Mouse (Mus musculus): ENCODE results near the gene Ulk4. TPM values are rescaled to one million over a fixed set of nuclear protein-coding genes. Genes with fewer than 3 reads are reported as not detected.

Ulk4 gene
- polyA plus RNA-seq, 1 experiment from 2014 or later = 75.9 TPM

DNA sequence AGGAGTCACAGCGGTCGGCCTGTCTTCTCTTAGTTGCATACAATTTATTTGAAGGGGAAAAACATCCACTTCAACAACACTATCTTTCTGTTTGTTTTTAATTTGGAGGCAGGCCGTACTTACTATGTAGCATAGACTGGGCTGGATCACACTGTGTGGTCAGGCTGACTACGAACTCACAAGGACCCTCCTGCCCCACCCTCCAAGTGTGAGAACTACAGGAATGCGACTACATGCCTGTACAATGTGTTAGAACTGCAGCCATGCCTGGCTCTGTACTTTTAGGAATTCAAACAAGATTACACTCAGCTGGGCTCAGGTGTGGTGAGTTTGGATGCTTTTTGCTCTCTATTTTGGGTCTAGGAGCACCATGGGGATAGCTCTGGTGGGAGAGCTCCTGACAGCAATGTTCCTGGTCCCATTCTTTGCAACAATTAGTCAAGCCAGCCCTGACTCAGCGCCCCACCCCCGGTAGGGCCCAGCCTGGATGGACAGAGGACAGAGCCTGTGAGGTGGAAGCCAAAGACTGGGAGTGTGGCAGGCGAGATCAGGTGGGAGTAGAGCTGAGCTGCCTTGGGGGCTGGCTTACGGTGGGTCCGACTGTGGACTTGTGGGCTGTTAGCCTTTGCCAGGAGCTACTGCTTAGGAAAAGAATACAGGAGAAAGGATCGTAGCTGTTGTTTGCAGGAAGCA, 261.0 kb downstream of the Ulk4 start:
- 67% methylated on average over 11 of the region's 11 CpGs for WGBS
- no peak overlapping the region for H3K27ac ChIP-seq (replicated peaks)
- no peaks in the 10 kb centered on the region for H3K27me3 ChIP-seq
- no peaks in the 10 kb centered on the region for H3K9me3 ChIP-seq
- H3K9ac ChIP-seq = no peak overlapping the region
- no peaks in the 10 kb centered on the region for H3K36me3 ChIP-seq
- H3K4me1 ChIP-seq (replicated peaks) = no peaks in the 10 kb centered on the region
- no peak overlapping the region for H3K4me2 ChIP-seq
- H3K4me3 ChIP-seq = no peak overlapping the region
- ATAC-seq (ENCODE audit: low FRiP score, low read depth) = no peak

DNA sequence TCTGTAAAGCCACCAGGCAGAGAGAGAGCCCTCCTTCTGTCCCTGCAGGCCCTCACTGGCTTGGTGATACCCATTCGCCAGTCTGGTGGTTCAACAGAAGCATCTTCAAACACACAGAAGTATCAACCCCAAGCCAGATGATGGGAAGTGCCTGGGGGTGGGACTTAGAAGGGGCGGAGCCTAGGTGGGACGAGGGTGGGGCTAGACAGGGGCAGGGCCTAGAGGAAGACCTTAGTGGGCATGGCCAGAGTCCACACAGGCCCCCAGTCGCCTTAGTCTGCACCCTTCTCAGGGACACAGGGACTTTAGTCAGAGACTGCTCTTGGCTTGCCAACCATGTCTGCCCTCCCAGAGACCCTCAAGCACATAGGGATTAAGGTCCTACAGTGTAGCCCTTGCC, 265.5 kb downstream of the Ulk4 start:
- Histone ChIP-seq H3K4me2 (no peak overlapping the region), H3K27me3 (no peaks in the 10 kb centered on the region), H3K9ac (no peak overlapping the region), H3K9me3 (no peaks in the 10 kb centered on the region), H3K27ac (replicated peaks) (no peak overlapping the region), H3K4me3 (no peak overlapping the region), H3K36me3 (no peaks in the 10 kb centered on the region), H3K4me1 (replicated peaks) (no peaks in the 10 kb centered on the region)
- 42% methylated on average over 4 of the region's 4 CpGs for WGBS
- ATAC-seq (ENCODE audit: low FRiP score, low read depth) = no peak

DNA sequence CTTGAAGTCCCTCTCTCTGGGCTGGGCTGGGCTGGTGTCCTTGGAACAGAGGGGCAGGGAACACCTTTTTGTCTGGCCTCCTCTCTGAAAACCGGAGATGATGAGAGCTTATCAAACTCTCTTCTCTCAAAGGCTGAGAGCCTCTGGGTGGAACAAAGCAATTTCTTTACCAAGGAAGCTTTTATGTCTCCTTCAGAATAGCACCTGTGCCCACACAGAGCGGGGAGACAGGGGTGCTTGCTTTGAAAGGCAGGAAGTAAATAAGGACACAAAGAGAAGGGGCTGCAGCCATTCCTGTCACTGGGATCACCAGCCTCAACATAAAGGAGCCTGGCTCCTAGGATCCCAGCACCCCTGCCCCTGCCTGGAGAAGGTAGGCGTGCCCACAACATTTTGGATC, 266.5 kb downstream of the Ulk4 start:
- no peak overlapping the region for H3K4me3 ChIP-seq
- no peak overlapping the region for H3K9ac ChIP-seq
- no peak overlapping the region for H3K27ac ChIP-seq (replicated peaks)
- ATAC-seq (ENCODE audit: low FRiP score, low read depth) = no peak
- H3K27me3 ChIP-seq = no peaks in the 10 kb centered on the region
- 48% methylated on average over 3 of the region's 3 CpGs for WGBS
- no peaks in the 10 kb centered on the region for H3K4me1 ChIP-seq (replicated peaks)
- no peak overlapping the region for H3K4me2 ChIP-seq
- no peaks in the 10 kb centered on the region for H3K36me3 ChIP-seq
- no peaks in the 10 kb centered on the region for H3K9me3 ChIP-seq

DNA sequence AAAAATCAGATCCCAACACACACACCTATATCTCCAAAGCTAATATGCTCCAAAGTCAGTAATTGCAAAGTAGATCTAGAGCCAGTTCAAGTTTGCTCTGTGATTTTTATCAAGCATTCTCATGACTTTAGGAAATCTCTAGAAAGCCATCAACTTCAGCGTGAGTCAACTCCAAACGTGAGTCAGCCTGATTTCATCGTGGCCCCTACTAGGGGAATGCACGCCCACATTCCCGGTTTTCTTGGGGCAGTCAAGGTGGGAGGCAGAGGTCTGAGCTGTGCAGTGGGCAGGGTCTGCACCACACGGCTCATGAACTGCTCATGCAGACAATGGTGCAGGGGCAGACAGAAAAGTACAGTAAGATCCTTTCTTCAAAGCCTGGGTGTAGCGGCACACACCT, 271.0 kb downstream of the Ulk4 start:
- ATAC-seq (ENCODE audit: low FRiP score, low read depth) = no peak
- peaks cover 11% of the 10 kb centered on the region for H3K4me1 ChIP-seq (replicated peaks)
- H3K9me3 ChIP-seq = no peaks in the 10 kb centered on the region
- no peak overlapping the region for H3K9ac ChIP-seq
- H3K27ac ChIP-seq (replicated peaks) = no peak overlapping the region
- no peaks in the 10 kb centered on the region for H3K36me3 ChIP-seq
- H3K27me3 ChIP-seq = no peaks in the 10 kb centered on the region
- H3K4me3 ChIP-seq = no peak overlapping the region
- H3K4me2 ChIP-seq = no peak overlapping the region
- 87% methylated on average over 7 of the region's 7 CpGs for WGBS

- H3K4me3 ChIP-seq = no peak overlapping the region
- H3K9me3 ChIP-seq = no peaks in the 10 kb centered on the region
- peaks cover 29% of the 10 kb centered on the region for H3K4me1 ChIP-seq (replicated peaks)
- no peak for ATAC-seq (ENCODE audit: low FRiP score, low read depth)
- no peak overlapping the region for H3K4me2 ChIP-seq
- no peaks in the 10 kb centered on the region for H3K36me3 ChIP-seq
- no peaks in the 10 kb centered on the region for H3K27me3 ChIP-seq
- no peak overlapping the region; the same call in 1 of the 2 replicates for H3K27ac ChIP-seq (replicated peaks)
- WGBS = 61% methylated on average over 15 of the region's 15 CpGs
- no peak overlapping the region for H3K9ac ChIP-seq
Measured at GRCm38 (mm10) chr9:121001681-121002540, 275.1 kb downstream of the Ulk4 start.

DNA sequence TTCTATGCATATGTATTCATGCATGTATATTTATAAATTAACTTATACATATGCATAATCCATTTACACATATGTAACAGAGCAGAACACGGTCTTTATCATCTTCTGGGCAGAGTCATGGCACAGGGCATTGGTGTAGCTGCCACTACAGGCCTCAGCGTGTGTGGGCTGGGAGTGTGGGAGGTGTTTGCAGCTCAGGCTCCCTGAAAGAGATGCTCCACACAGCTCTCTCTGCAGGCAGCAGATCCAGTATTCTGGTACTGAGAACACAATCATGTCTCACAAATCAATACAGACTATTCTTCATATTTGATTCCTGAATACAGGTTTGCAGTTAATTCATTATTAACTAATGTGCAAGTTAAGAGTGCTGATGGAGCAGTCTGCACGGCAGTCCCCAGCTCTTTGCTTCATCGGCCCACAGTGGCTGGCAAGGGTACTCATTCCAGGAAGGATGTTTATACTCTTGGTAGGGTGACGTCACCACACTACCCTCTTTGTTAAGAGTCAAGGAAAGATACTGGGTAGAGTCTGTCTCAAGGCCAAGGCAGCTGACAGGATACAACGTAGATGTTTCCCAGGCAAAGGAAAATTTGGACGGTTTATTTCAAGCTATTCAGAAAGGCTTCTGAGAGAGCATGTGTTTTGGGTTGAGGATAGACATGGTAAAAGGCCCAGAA, 276.2 kb downstream of the Ulk4 start:
- Histone ChIP-seq H3K4me1 (replicated peaks) (peaks cover 29% of the 10 kb centered on the region), H3K27me3 (no peaks in the 10 kb centered on the region), H3K9me3 (no peaks in the 10 kb centered on the region), H3K4me2 (no peak overlapping the region), H3K4me3 (no peak overlapping the region), H3K9ac (no peak overlapping the region), H3K36me3 (no peaks in the 10 kb centered on the region), H3K27ac (replicated peaks) (peak overlapping the region; percentile 47; the same call in 1 of the 2 replicates)
- no peak for ATAC-seq (ENCODE audit: low FRiP score, low read depth)
- 60% methylated on average over 7 of the region's 7 CpGs for WGBS

DNA sequence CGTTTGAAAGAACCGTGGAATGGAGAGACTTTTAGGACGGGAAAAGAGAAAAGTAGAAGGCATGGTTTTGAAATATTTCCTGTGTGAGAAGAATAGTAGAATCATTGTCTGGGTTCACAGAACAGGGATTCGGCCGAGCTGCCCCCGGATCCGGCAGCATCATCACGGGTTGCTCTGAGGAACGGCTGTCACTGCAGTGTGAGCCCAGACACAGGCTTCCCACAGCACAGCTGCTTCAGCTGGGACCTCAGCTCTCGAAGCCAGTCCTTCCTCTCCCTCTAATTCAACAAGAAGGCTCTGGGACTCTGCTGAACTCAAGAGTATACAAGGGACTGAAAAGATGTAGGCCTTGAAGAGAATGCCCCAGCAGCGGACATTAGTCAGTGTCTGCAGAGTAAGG, 278.3 kb downstream of the Ulk4 start:
- no peak overlapping the region for H3K4me2 ChIP-seq
- 68% methylated on average over 11 of the region's 11 CpGs for WGBS
- H3K4me3 ChIP-seq = no peak overlapping the region
- no peaks in the 10 kb centered on the region for H3K27me3 ChIP-seq
- H3K9me3 ChIP-seq = no peaks in the 10 kb centered on the region
- H3K9ac ChIP-seq = no peak overlapping the region
- ATAC-seq (ENCODE audit: low FRiP score, low read depth) = no peak
- H3K27ac ChIP-seq (replicated peaks) = peak overlapping the region; percentile 30; the same call in 1 of the 2 replicates
- H3K4me1 ChIP-seq (replicated peaks) = peaks cover 44% of the 10 kb centered on the region
- no peaks in the 10 kb centered on the region for H3K36me3 ChIP-seq

GRCm38 (mm10) chr9:120994223-120995155, 282.5 kb downstream of the Ulk4 start:
- H3K27me3 ChIP-seq = no peaks in the 10 kb centered on the region
- H3K9ac ChIP-seq = no peak overlapping the region
- H3K9me3 ChIP-seq = no peaks in the 10 kb centered on the region
- H3K4me1 ChIP-seq (replicated peaks) = peaks cover 49% of the 10 kb centered on the region
- no peak overlapping the region for H3K27ac ChIP-seq (replicated peaks)
- no peak overlapping the region for H3K4me3 ChIP-seq
- WGBS = 68% methylated on average over 15 of the region's 15 CpGs
- ATAC-seq (ENCODE audit: low FRiP score, low read depth) = no peak
- no peak overlapping the region for H3K4me2 ChIP-seq
- no peaks in the 10 kb centered on the region for H3K36me3 ChIP-seq

GRCm38 (mm10) chr9:120993004-120993403, 284.0 kb downstream of the Ulk4 start:
- Histone ChIP-seq H3K27ac (replicated peaks) (peak overlapping the region; percentile 50), H3K4me3 (no peak overlapping the region), H3K9me3 (no peaks in the 10 kb centered on the region), H3K36me3 (no peaks in the 10 kb centered on the region), H3K27me3 (no peaks in the 10 kb centered on the region), H3K4me1 (replicated peaks) (peaks cover 47% of the 10 kb centered on the region), H3K4me2 (no peak overlapping the region), H3K9ac (no peak overlapping the region)
- ATAC-seq (ENCODE audit: low FRiP score, low read depth) = no peak; the same call in 1 of the 2 replicates
- 29% methylated on average over 10 of the region's 10 CpGs for WGBS

- no peaks in the 10 kb centered on the region for H3K9me3 ChIP-seq
- ATAC-seq (ENCODE audit: low FRiP score, low read depth) = no peak
- WGBS = 77% methylated on average over 2 of the region's 2 CpGs
- no peak overlapping the region for H3K27ac ChIP-seq (replicated peaks)
- H3K4me3 ChIP-seq = no peak overlapping the region
- H3K9ac ChIP-seq = no peak overlapping the region
- H3K36me3 ChIP-seq = no peaks in the 10 kb centered on the region
- no peak overlapping the region for H3K4me2 ChIP-seq
- H3K27me3 ChIP-seq = no peaks in the 10 kb centered on the region
- H3K4me1 ChIP-seq (replicated peaks) = peaks cover 51% of the 10 kb centered on the region
Measured at GRCm38 (mm10) chr9:120991801-120992200, 285.2 kb downstream of the Ulk4 start.
